Mouse (Mus musculus) midbrain, embryonic 13.5 days (tissue): ENCODE measurements at regions not wholly inside any gene's neighbourhood (a gene's known extent, or its start where the extent isn't known, plus 50 kb on each side); places are given as distances from the start of the nearest gene placed in this dataset.

Experiments used
- ATAC-seq: fragments of 200-750 bp; cut with Nextera tagmentation; 2 replicates; pipeline ENCODE4 v1.8.0; 2017; ENCODE audit warnings: mild to moderate bottlenecking, moderate TSS enrichment, moderate library complexity
- H3K27ac ChIP-seq: fragments of 300-500 bp; sonication (generic); 2 replicates; pipeline ENCODE4 v1.5.1; 2015; ENCODE audit warnings: inconsistent platforms, mild to moderate bottlenecking, moderate library complexity
- H3K27me3 ChIP-seq: fragments of 300-500 bp; sonication (generic); 2 replicates; pipeline ENCODE4 v1.6.1; 2015; ENCODE audit warnings: mild to moderate bottlenecking, inconsistent platforms
- H3K36me3 ChIP-seq: fragments of 300-500 bp; sonication (generic); 2 replicates; pipeline ENCODE4 v1.6.1; 2015; ENCODE audit warnings: mild to moderate bottlenecking, inconsistent platforms
- H3K4me1 ChIP-seq: fragments of 300-500 bp; sonication (generic); replicated peaks from 2 replicates; pipeline ENCODE4 v1.6.1; 2015; ENCODE audit warnings: inconsistent platforms
- H3K4me2 ChIP-seq: fragments of 300-500 bp; sonication (generic); replicated peaks from 2 replicates; pipeline ENCODE4 v1.6.1; 2015; ENCODE audit warnings: moderate library complexity, mild to moderate bottlenecking, inconsistent platforms
- H3K4me3 ChIP-seq: fragments of 300-500 bp; sonication (generic); replicated peaks from 2 replicates; pipeline ENCODE4 v1.5.1; 2015; ENCODE audit warnings: mild to moderate bottlenecking, inconsistent platforms
- H3K9ac ChIP-seq: fragments of 300-500 bp; sonication (generic); replicated peaks from 2 replicates; pipeline ENCODE4 v1.6.1; 2015; ENCODE audit warnings: mild to moderate bottlenecking, inconsistent platforms
- H3K9me3 ChIP-seq: fragments of 300-500 bp; sonication (generic); 2 replicates; pipeline ENCODE4 v1.6.1; 2016; ENCODE audit warnings: mild to moderate bottlenecking, inconsistent platforms
- WGBS: fragments of 180-500 bp; shearing (Covaris S2); methylation state at CpG from one replicate; pipeline ENCODE4 v1.1.7; 2015; 5-methylcytosine and 5-hydroxymethylcytosine counted together

DNA sequence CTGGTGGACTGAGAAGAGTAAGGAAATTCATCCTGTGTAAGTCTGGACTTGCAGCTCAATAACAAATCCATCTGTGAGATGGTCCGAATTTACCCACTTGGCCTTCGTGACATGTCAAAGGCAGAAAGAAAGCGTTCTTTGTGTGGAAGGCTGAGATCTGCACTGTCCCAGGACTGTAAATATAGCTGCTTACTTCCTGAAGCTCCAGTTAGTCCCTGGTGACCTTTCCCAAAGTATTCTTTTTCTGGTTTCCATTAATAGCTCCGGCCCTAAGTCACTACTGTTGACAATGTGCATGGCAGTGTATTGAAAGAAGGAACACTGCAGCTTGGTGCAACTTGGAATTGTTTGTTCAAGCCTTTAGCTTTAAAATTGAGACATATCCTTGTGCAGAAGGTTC is 163.2 kb downstream of the Tmx1 start:
- Histone ChIP-seq H3K4me1 (no peaks in the 10 kb centered on the region), H3K4me2 (no peak overlapping the region), H3K36me3 (no peaks in the 10 kb centered on the region), H3K4me3 (no peak overlapping the region), H3K27me3 (no peaks in the 10 kb centered on the region), H3K27ac (no peak overlapping the region), H3K9ac (no peak overlapping the region), H3K9me3 (no peaks in the 10 kb centered on the region)
- no peak for ATAC-seq
- WGBS = 81% methylated on average over 4 of the region's 4 CpGs

DNA sequence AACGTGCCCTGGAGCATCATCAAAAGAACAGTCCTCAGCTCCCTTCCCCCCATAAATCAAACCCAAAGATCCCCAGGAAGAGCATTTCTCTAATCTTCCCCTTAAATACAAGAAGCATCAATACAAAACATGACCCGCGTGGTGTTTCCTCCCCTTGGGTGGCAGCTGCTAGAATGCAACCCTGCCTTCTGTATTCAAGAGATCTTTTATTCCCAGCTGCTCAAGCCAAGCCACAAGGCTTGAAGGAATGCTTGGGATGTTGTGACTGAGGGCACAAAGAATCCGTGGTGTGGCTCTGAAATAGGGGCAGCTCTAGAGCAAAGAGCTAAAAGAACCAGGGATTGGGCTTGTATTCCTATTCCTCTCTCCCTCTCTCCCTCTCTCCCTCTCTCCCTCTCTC is 163.6 kb downstream of the Tmx1 start:
- WGBS = 23% methylated on average over 4 of the region's 4 CpGs
- no peak overlapping the region for H3K4me3 ChIP-seq
- H3K9me3 ChIP-seq = no peaks in the 10 kb centered on the region
- H3K9ac ChIP-seq = no peak overlapping the region
- H3K27me3 ChIP-seq = no peaks in the 10 kb centered on the region
- H3K4me1 ChIP-seq = no peaks in the 10 kb centered on the region
- no peak overlapping the region for H3K27ac ChIP-seq
- no peaks in the 10 kb centered on the region for H3K36me3 ChIP-seq
- H3K4me2 ChIP-seq = no peak overlapping the region
- ATAC-seq = no peak

- Histone ChIP-seq H3K27ac (no peak overlapping the region), H3K4me2 (no peak overlapping the region), H3K9ac (no peak overlapping the region), H3K27me3 (no peaks in the 10 kb centered on the region), H3K4me3 (no peak overlapping the region), H3K4me1 (no peaks in the 10 kb centered on the region), H3K36me3 (no peaks in the 10 kb centered on the region), H3K9me3 (no peaks in the 10 kb centered on the region)
- no peak for ATAC-seq
- 91% methylated on average over 1 of the region's 1 CpGs for WGBS
Observed at GRCm38 (mm10) chr12:70617024-70617423, 164.1 kb downstream of the Tmx1 start.

GRCm38 (mm10) chr12:70617979-70618378 is 165.1 kb downstream of the Tmx1 start:
- Histone ChIP-seq H3K9ac (no peak overlapping the region), H3K36me3 (no peaks in the 10 kb centered on the region), H3K27ac (no peak overlapping the region), H3K27me3 (no peaks in the 10 kb centered on the region), H3K9me3 (no peaks in the 10 kb centered on the region), H3K4me2 (no peak overlapping the region), H3K4me3 (no peak overlapping the region), H3K4me1 (no peaks in the 10 kb centered on the region)
- 83% methylated on average over 3 of the region's 3 CpGs for WGBS
- ATAC-seq = no peak

DNA sequence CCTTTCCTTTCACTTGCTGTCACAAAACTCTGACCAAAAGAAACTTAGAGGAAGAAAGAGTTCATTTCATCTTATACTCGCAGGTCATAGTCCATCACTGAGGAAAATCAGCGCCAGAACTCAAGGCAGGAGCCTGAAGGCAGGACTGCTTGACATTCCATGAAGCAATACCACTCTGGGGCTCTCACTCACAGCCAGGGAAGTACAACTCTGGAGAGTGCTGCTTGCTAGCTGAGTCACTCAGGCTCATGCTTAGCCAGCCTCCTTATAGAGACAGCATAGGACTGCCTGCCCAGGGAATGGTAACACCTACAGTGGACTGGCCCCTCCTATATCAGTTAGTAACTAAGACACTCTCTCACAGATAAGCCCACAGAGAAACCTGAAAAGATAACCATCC is 166.5 kb downstream of the Tmx1 start:
- H3K27me3 ChIP-seq = no peaks in the 10 kb centered on the region
- WGBS = 90% methylated on average over 2 of the region's 2 CpGs
- H3K27ac ChIP-seq = no peak overlapping the region
- no peaks in the 10 kb centered on the region for H3K4me1 ChIP-seq
- no peaks in the 10 kb centered on the region for H3K36me3 ChIP-seq
- no peak overlapping the region for H3K9ac ChIP-seq
- ATAC-seq = no peak
- H3K4me3 ChIP-seq = no peak overlapping the region
- H3K4me2 ChIP-seq = no peak overlapping the region
- no peaks in the 10 kb centered on the region for H3K9me3 ChIP-seq

- Histone ChIP-seq H3K4me2 (no peak overlapping the region), H3K4me3 (no peak overlapping the region), H3K27me3 (no peaks in the 10 kb centered on the region), H3K27ac (no peak overlapping the region), H3K9ac (no peak overlapping the region), H3K36me3 (no peaks in the 10 kb centered on the region), H3K4me1 (no peaks in the 10 kb centered on the region), H3K9me3 (no peaks in the 10 kb centered on the region)
- no peak for ATAC-seq
- 77% methylated on average over 4 of the region's 4 CpGs for WGBS
Observed at GRCm38 (mm10) chr12:70622019-70622418, 169.1 kb downstream of the Tmx1 start.

GRCm38 (mm10) chr12:70624298-70624980 is 171.5 kb downstream of the Tmx1 start:
- Histone ChIP-seq H3K9me3 (no peaks in the 10 kb centered on the region), H3K9ac (no peak overlapping the region), H3K27ac (no peak overlapping the region), H3K4me3 (no peak overlapping the region), H3K27me3 (no peaks in the 10 kb centered on the region), H3K36me3 (no peaks in the 10 kb centered on the region), H3K4me1 (no peaks in the 10 kb centered on the region), H3K4me2 (no peak overlapping the region)
- ATAC-seq = no peak
- WGBS = 72% methylated on average over 9 of the region's 9 CpGs

DNA sequence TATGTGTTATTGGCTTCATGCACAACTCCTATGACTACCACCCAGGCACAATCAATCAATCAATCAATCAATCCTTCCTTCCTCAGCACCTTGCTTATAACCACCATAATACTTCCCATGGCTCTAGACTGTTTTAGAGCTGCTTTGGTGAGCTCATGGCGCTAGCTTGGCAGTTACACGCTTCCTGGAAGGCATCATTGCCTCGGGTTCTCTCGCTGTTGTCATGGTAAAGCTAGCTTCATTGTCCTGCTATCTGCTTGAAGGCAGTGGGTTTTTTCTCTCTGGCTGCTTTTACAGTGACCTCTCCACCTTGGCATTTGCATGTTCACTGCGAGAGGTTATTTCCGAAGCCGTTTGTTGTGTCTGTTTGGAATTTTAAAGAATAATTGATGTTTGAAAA is 174.7 kb downstream of the Tmx1 start:
- Histone ChIP-seq H3K27ac (no peak overlapping the region), H3K4me2 (no peak overlapping the region), H3K4me3 (no peak overlapping the region), H3K27me3 (no peaks in the 10 kb centered on the region), H3K36me3 (no peaks in the 10 kb centered on the region), H3K9me3 (no peaks in the 10 kb centered on the region), H3K4me1 (no peaks in the 10 kb centered on the region), H3K9ac (no peak overlapping the region)
- 65% methylated on average over 7 of the region's 7 CpGs for WGBS
- ATAC-seq = no peak

- H3K27ac ChIP-seq = no peak overlapping the region
- no peak overlapping the region for H3K4me3 ChIP-seq
- WGBS = 85% methylated on average over 21 of the region's 21 CpGs
- H3K36me3 ChIP-seq = no peaks in the 10 kb centered on the region
- H3K27me3 ChIP-seq = no peaks in the 10 kb centered on the region
- no peak for ATAC-seq
- no peak overlapping the region for H3K4me2 ChIP-seq
- H3K9me3 ChIP-seq = no peaks in the 10 kb centered on the region
- H3K4me1 ChIP-seq = no peaks in the 10 kb centered on the region
- no peak overlapping the region for H3K9ac ChIP-seq
Observed at GRCm38 (mm10) chr12:70628384-70629365, 175.8 kb downstream of the Tmx1 start.

DNA sequence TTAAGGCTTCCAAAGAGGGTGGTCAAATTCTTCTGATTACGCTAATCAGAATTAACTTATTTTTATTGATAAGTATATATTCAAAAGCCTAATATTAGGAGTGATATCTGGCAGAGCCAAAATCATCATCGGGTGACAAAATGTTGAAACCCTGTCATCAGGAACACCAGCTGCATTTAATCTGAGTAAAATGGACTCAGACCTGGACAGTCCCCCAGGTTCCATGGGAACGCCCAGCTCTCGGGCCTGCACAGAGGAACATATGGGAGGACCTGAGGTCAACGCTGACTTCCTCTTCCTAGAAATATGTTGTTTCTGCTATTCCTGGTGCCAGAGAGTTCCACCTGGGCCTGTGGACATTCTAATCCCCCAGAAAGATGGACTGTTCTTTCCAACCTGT is 176.5 kb downstream of the Tmx1 start:
- Histone ChIP-seq H3K36me3 (no peaks in the 10 kb centered on the region), H3K4me1 (no peaks in the 10 kb centered on the region), H3K27me3 (no peaks in the 10 kb centered on the region), H3K9me3 (no peaks in the 10 kb centered on the region), H3K4me3 (no peak overlapping the region), H3K4me2 (no peak overlapping the region), H3K27ac (no peak overlapping the region), H3K9ac (no peak overlapping the region)
- 92% methylated on average over 5 of the region's 5 CpGs for WGBS
- no peak for ATAC-seq

GRCm38 (mm10) chr12:70631281-70631680 is 178.4 kb downstream of the Tmx1 start:
- no peaks in the 10 kb centered on the region for H3K9me3 ChIP-seq
- no peak for ATAC-seq
- no peak overlapping the region for H3K27ac ChIP-seq
- no peak overlapping the region for H3K9ac ChIP-seq
- no peak overlapping the region for H3K4me2 ChIP-seq
- H3K36me3 ChIP-seq = no peaks in the 10 kb centered on the region
- no peaks in the 10 kb centered on the region for H3K27me3 ChIP-seq
- no peak overlapping the region for H3K4me3 ChIP-seq
- H3K4me1 ChIP-seq = no peaks in the 10 kb centered on the region
- WGBS = 68% methylated on average over 6 of the region's 6 CpGs

- Histone ChIP-seq H3K4me1 (no peaks in the 10 kb centered on the region), H3K4me3 (no peak overlapping the region), H3K9me3 (no peaks in the 10 kb centered on the region), H3K27ac (no peak overlapping the region), H3K36me3 (no peaks in the 10 kb centered on the region), H3K9ac (no peak overlapping the region), H3K27me3 (no peaks in the 10 kb centered on the region), H3K4me2 (no peak overlapping the region)
- WGBS = 82% methylated on average over 4 of the region's 4 CpGs
- ATAC-seq = no peak
Observed at GRCm38 (mm10) chr12:70633194-70633593, 180.3 kb downstream of the Tmx1 start.
